Mouse (Mus musculus) midbrain, embryonic 15.5 days (tissue): ENCODE data around the gene P2rx5. TPM values are rescaled to one million over a fixed set of nuclear protein-coding genes. Genes with fewer than 3 reads are reported as not detected.

Experiments
- ATAC-seq: fragments of 200-750 bp; cut with Nextera tagmentation; replicated peaks from 2 replicates; pipeline ENCODE4 v1.8.0; 2017; ENCODE audit warnings: moderate TSS enrichment
- H3K27ac ChIP-seq: fragments of 300-500 bp; sonication (generic); 2 replicates; pipeline ENCODE4 v1.5.1; 2015; ENCODE audit warnings: mild to moderate bottlenecking, inconsistent platforms
- H3K27me3 ChIP-seq: fragments of 300-500 bp; sonication (generic); replicated peaks from 2 replicates; pipeline ENCODE4 v1.6.1; 2015; ENCODE audit warnings: inconsistent platforms
- H3K36me3 ChIP-seq: fragments of 300-500 bp; sonication (generic); replicated peaks from 2 replicates; pipeline ENCODE4 v1.6.1; 2015; ENCODE audit warnings: inconsistent platforms
- H3K4me1 ChIP-seq: fragments of 300-500 bp; sonication (generic); 2 replicates; pipeline ENCODE4 v1.6.1; 2015; ENCODE audit warnings: inconsistent platforms
- H3K4me2 ChIP-seq: fragments of 300-500 bp; sonication (generic); 2 replicates; pipeline ENCODE4 v1.6.1; 2015; ENCODE audit warnings: inconsistent platforms, mild to moderate bottlenecking, moderate library complexity
- H3K4me3 ChIP-seq: fragments of 300-500 bp; sonication (generic); 2 replicates; pipeline ENCODE4 v1.5.1; 2015; ENCODE audit warnings: mild to moderate bottlenecking, inconsistent platforms
- H3K9ac ChIP-seq: fragments of 300-500 bp; sonication (generic); 2 replicates; pipeline ENCODE4 v1.6.1; 2015; ENCODE audit warnings: mild to moderate bottlenecking, inconsistent platforms
- H3K9me3 ChIP-seq: fragments of 300-500 bp; sonication (generic); 2 replicates; pipeline ENCODE4 v1.6.1; 2016; ENCODE audit warnings: inconsistent platforms
- WGBS: fragments of 180-500 bp; shearing (Covaris S2); methylation state at CpG from one replicate; pipeline ENCODE4 v1.1.7; 2015; ENCODE audit warnings: mixed read lengths; 5-methylcytosine and 5-hydroxymethylcytosine counted together
- polyA plus RNA-seq: library from polyadenylated mRNA; unstranded; fragments of >200 nt; fragmentation: Nextera tagmentation; extraction: Ambion mirVana; gene quantifications from 2 replicates; pipeline ENCODE4 v1.2.1, GENCODE M21; 2015

Gene P2rx5
- polyA plus RNA-seq, 1 experiment from 2014 or later: 0.40 TPM

DNA sequence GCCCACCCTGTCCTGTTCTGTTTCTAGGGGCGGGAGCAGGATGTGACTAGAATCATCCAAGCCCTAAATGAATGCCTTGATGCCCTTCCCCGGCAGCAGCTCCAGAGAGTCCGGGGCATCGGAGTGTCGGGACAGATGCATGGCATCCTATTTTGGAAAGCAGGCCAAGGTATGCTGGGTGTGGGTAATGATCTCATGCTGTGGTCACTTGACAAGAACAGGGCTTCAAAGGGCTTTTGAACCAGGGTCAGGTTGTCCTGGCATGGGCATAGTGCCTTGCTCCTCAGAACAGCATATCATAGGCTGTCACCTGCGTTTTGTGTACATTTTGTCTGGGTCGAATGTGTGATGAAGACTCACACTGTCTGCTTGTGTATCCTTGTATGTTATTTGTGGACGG is 43.7 kb downstream of the P2rx5 start:
- ATAC-seq: no peak
- no peaks in the 10 kb centered on the region for H3K36me3 ChIP-seq
- H3K9ac ChIP-seq: no peak overlapping the region
- no peak overlapping the region for H3K4me3 ChIP-seq
- no peak overlapping the region for H3K27ac ChIP-seq
- H3K9me3 ChIP-seq: no peaks in the 10 kb centered on the region
- H3K27me3 ChIP-seq: no peaks in the 10 kb centered on the region
- peaks cover 6% of the 10 kb centered on the region; the same call in 1 of the 2 replicates for H3K4me1 ChIP-seq
- no peak overlapping the region for H3K4me2 ChIP-seq
- WGBS: 87% methylated on average over 8 of the region's 8 CpGs

GRCm38 (mm10) chr11:73205194-73205593 is 45.0 kb downstream of the P2rx5 start:
- H3K4me1 ChIP-seq: no peaks in the 10 kb centered on the region
- H3K27me3 ChIP-seq: no peaks in the 10 kb centered on the region
- WGBS: 86% methylated on average over 7 of the region's 7 CpGs
- H3K9me3 ChIP-seq: no peaks in the 10 kb centered on the region
- H3K36me3 ChIP-seq: no peaks in the 10 kb centered on the region
- ATAC-seq: no peak
- H3K9ac ChIP-seq: no peak overlapping the region
- no peak overlapping the region for H3K4me3 ChIP-seq
- H3K4me2 ChIP-seq: no peak overlapping the region
- no peak overlapping the region for H3K27ac ChIP-seq

GRCm38 (mm10) chr11:73207621-73208020 is 47.4 kb downstream of the P2rx5 start:
- H3K36me3 ChIP-seq: no peaks in the 10 kb centered on the region
- 85% methylated on average over 2 of the region's 2 CpGs for WGBS
- ATAC-seq: no peak

GRCm38 (mm10) chr11:73213956-73214355 is 53.7 kb downstream of the P2rx5 start:
- Histone ChIP-seq H3K4me2 (no peak overlapping the region), H3K4me1 (no peaks in the 10 kb centered on the region), H3K36me3 (no peaks in the 10 kb centered on the region), H3K9me3 (no peaks in the 10 kb centered on the region), H3K27ac (no peak overlapping the region), H3K4me3 (no peak overlapping the region), H3K9ac (no peak overlapping the region), H3K27me3 (no peaks in the 10 kb centered on the region)
- ATAC-seq: no peak
- WGBS: 85% methylated on average over 3 of the region's 3 CpGs

More at GRCm38 (mm10) chr11:73207621-73208020, 47.4 kb downstream of the P2rx5 start:
- Histone ChIP-seq H3K4me2 (no peak overlapping the region), H3K27ac (no peak overlapping the region), H3K9ac (no peak overlapping the region), H3K27me3 (no peaks in the 10 kb centered on the region), H3K4me1 (no peaks in the 10 kb centered on the region), H3K9me3 (no peaks in the 10 kb centered on the region), H3K4me3 (no peak overlapping the region)

GRCm38 (mm10) chr11:73219671-73220070 is 59.5 kb downstream of the P2rx5 start:
- WGBS: 60% methylated on average over 2 of the region's 2 CpGs
- Histone ChIP-seq H3K9ac (no peak overlapping the region), H3K4me1 (no peaks in the 10 kb centered on the region), H3K4me2 (no peak overlapping the region), H3K4me3 (no peak overlapping the region), H3K9me3 (no peaks in the 10 kb centered on the region), H3K27me3 (no peaks in the 10 kb centered on the region), H3K27ac (no peak overlapping the region), H3K36me3 (no peaks in the 10 kb centered on the region)
- ATAC-seq: no peak

DNA sequence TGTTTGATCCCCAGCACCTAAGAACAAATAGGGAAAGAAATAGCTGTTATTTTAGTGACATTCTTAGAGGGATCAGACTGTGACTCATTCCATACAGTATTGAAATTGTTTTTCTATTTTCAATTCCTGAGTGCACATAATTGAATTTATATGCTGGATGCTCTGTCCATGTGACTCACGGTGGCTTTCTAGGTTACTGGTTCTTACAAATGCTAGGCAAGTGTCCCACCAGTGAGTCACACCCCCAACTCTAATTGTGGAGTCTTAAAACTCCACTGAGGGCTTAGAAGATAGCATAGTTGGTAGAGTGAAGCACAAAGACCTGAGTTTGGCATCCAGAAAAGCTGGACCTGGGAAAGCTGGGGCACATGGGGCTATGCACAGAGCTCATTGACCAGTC is 60.4 kb downstream of the P2rx5 start:
- WGBS: 84% methylated on average over 1 of the region's 1 CpGs
- H3K9me3 ChIP-seq: no peaks in the 10 kb centered on the region
- H3K27me3 ChIP-seq: no peaks in the 10 kb centered on the region
- no peak overlapping the region for H3K9ac ChIP-seq
- no peaks in the 10 kb centered on the region for H3K36me3 ChIP-seq
- H3K4me1 ChIP-seq: no peaks in the 10 kb centered on the region
- no peak overlapping the region for H3K4me2 ChIP-seq
- H3K4me3 ChIP-seq: no peak overlapping the region
- H3K27ac ChIP-seq: no peak overlapping the region
- no peak for ATAC-seq

Other genes with a start within 250 kb of the P2rx5 start
- 1.0 and 1.1 TPM in 2 replicates for gene Atp2a3, start 199.3 kb upstream of the P2rx5 start, polyA plus RNA-seq
- 0.33 and 0.45 TPM in 2 replicates for gene P2rx1, start 161.3 kb upstream of the P2rx5 start, polyA plus RNA-seq
- 29.8 and 30.6 TPM in 2 replicates for gene Camkk1, start 141.4 kb upstream of the P2rx5 start, polyA plus RNA-seq
- 10.9 and 12.7 TPM in 2 replicates for gene Ncbp3, start 112.6 kb upstream of the P2rx5 start, polyA plus RNA-seq
- 0.15 and 0.27 TPM in 2 replicates for gene Itgae, start 69.8 kb upstream of the P2rx5 start, polyA plus RNA-seq
- gene Haspin, start 22.1 kb upstream of the P2rx5 start, polyA plus RNA-seq: 2.2 and 2.6 TPM in 2 replicates
- 116 TPM in 2 replicates for gene Emc6, start 16.6 kb downstream of the P2rx5 start, polyA plus RNA-seq
- gene Tax1bp3, start 16.7 kb downstream of the P2rx5 start, polyA plus RNA-seq: 156 and 161 TPM in 2 replicates
- 19.9 and 20.8 TPM in 2 replicates for gene Ctns, start 38.6 kb downstream of the P2rx5 start, polyA plus RNA-seq
- 1.8 and 2.2 TPM in 2 replicates for gene Shpk, start 39.0 kb downstream of the P2rx5 start, polyA plus RNA-seq
- 0.14 and 0.21 TPM in 2 replicates for gene Trpv1, start 73.9 kb downstream of the P2rx5 start, polyA plus RNA-seq
- gene Trpv3, start 107.0 kb downstream of the P2rx5 start, polyA plus RNA-seq: 0.14 and 0.22 TPM in 2 replicates
- gene Aspa, start 169.2 kb downstream of the P2rx5 start, polyA plus RNA-seq: 1.2 and 1.4 TPM in 2 replicates
- gene Gm49340, start 169.3 kb downstream of the P2rx5 start, polyA plus RNA-seq: not detected in 2 replicates
- 0.13 and 0.22 TPM in 2 replicates for gene Spata22, start 169.3 kb downstream of the P2rx5 start, polyA plus RNA-seq
- not detected in 2 replicates for gene Olfr20, start 190.4 kb downstream of the P2rx5 start, polyA plus RNA-seq
- not detected in 2 replicates for gene Olfr376, start 210.8 kb downstream of the P2rx5 start, polyA plus RNA-seq
- not detected in 2 replicates for gene Olfr1, start 239.2 kb downstream of the P2rx5 start, polyA plus RNA-seq